Mouse (Mus musculus) thymus, adult 2 months (tissue): ENCODE data around the gene Ercc8.

Source experiments
- CTCF ChIP-seq: fragments of 200-500 bp; IDR thresholded peaks from 2 replicates; pipeline ENCODE4 v1.5.1; 2012; ENCODE audit warnings: mild to moderate bottlenecking, control low read depth, low read length, moderate library complexity, borderline replicate concordance; ENCODE audit not compliant: control insufficient read depth, poor library complexity, insufficient read depth; ENCODE audit errors: extremely low read depth
- POLR2A ChIP-seq: fragments of 200-500 bp; IDR thresholded peaks from 2 replicates; pipeline ENCODE4 v1.6.1; 2012; ENCODE audit warnings: mild to moderate bottlenecking, low read length, control low read depth, moderate library complexity; ENCODE audit not compliant: control insufficient read depth, poor library complexity, insufficient read depth; ENCODE audit errors: extremely low read depth

GRCm38 (mm10) chr13:108126246-108126645 lies 32.3 kb upstream of the Ercc8 start:
- TF ChIP-seq CTCF (no peak), POLR2A (no peak)
